Mouse (Mus musculus): ENCODE measurements around the gene Taf8.

GRCm38 (mm10) chr17:47450880-47451565, 51.1 kb downstream of the Taf8 start:
- TF ChIP-seq POLR2A (IDR thresholded peaks at IDR 0.05; ENCODE audit: insufficient read depth, low read depth, low read length) (no peak), CTCF (IDR thresholded peaks at IDR 0.05; ENCODE audit: insufficient read depth, low read depth, low read length) (no peak)

Data from olfactory bulb, adult 2 months (tissue).